Mouse (Mus musculus): ENCODE data around the gene Nlgn1.

The Nlgn1 gene

GRCm38 (mm10) chr3:25813368-25813767 lies 518.9 kb downstream of the Nlgn1 start:
- DNase-seq (ENCODE audit: low spot score): no peak

GRCm38 (mm10) chr3:25807559-25807958 lies 524.7 kb downstream of the Nlgn1 start:
- no peak for DNase-seq (ENCODE audit: low spot score)

- DNase-seq (ENCODE audit: low spot score): no peak
Observed at GRCm38 (mm10) chr3:25781651-25782050, 550.6 kb downstream of the Nlgn1 start.

- no peak for DNase-seq (ENCODE audit: low spot score)
Observed at GRCm38 (mm10) chr3:25775437-25775836, 556.8 kb downstream of the Nlgn1 start.

- DNase-seq (ENCODE audit: low spot score): no peak
Observed at GRCm38 (mm10) chr3:25773908-25774307, 558.4 kb downstream of the Nlgn1 start.

GRCm38 (mm10) chr3:25773467-25773866 lies 558.8 kb downstream of the Nlgn1 start:
- DNase-seq (ENCODE audit: low spot score): no peak

- no peak for DNase-seq (ENCODE audit: low spot score)
Observed at GRCm38 (mm10) chr3:25763689-25764088, 568.6 kb downstream of the Nlgn1 start.

GRCm38 (mm10) chr3:25757813-25758212 lies 574.4 kb downstream of the Nlgn1 start:
- no peak for DNase-seq (ENCODE audit: low spot score)

- no peak for DNase-seq (ENCODE audit: low spot score)
Observed at GRCm38 (mm10) chr3:25724111-25724510, 608.1 kb downstream of the Nlgn1 start.

GRCm38 (mm10) chr3:25721464-25721863 lies 610.8 kb downstream of the Nlgn1 start:
- DNase-seq (ENCODE audit: low spot score): no peak

- no peak for DNase-seq (ENCODE audit: low spot score)
Observed at GRCm38 (mm10) chr3:25707380-25707779, 624.9 kb downstream of the Nlgn1 start.

- DNase-seq (ENCODE audit: low spot score): no peak
Observed at GRCm38 (mm10) chr3:25697231-25697630, 635.0 kb downstream of the Nlgn1 start.

- no peak for DNase-seq (ENCODE audit: low spot score)
Observed at GRCm38 (mm10) chr3:25688789-25689464, 643.3 kb downstream of the Nlgn1 start.

- DNase-seq (ENCODE audit: low spot score): no peak
Observed at GRCm38 (mm10) chr3:25683696-25684095, 648.6 kb downstream of the Nlgn1 start.

- no peak for DNase-seq (ENCODE audit: low spot score)
Observed at GRCm38 (mm10) chr3:25679373-25679772, 652.9 kb downstream of the Nlgn1 start.

GRCm38 (mm10) chr3:25675888-25676287 lies 656.4 kb downstream of the Nlgn1 start:
- no peak for DNase-seq (ENCODE audit: low spot score)

GRCm38 (mm10) chr3:25675069-25675468 lies 657.2 kb downstream of the Nlgn1 start:
- peak; percentile 20 for DNase-seq (ENCODE audit: low spot score)

- DNase-seq (ENCODE audit: low spot score): no peak
Observed at GRCm38 (mm10) chr3:25673408-25673807, 658.9 kb downstream of the Nlgn1 start.

- DNase-seq (ENCODE audit: low spot score): no peak
Observed at GRCm38 (mm10) chr3:25672779-25673178, 659.5 kb downstream of the Nlgn1 start.

GRCm38 (mm10) chr3:25663464-25663863 lies 668.8 kb downstream of the Nlgn1 start:
- no peak for DNase-seq (ENCODE audit: low spot score)

GRCm38 (mm10) chr3:25660285-25660684 lies 672.0 kb downstream of the Nlgn1 start:
- no peak for DNase-seq (ENCODE audit: low spot score)

- DNase-seq (ENCODE audit: low spot score): no peak
Observed at GRCm38 (mm10) chr3:25658006-25658405, 674.3 kb downstream of the Nlgn1 start.

- DNase-seq (ENCODE audit: low spot score): no peak
Observed at GRCm38 (mm10) chr3:25657074-25657473, 675.2 kb downstream of the Nlgn1 start.

- DNase-seq (ENCODE audit: low spot score): no peak
Observed at GRCm38 (mm10) chr3:25653010-25653409, 679.2 kb downstream of the Nlgn1 start.

Measured in ovary, postnatal 36 days (tissue).